Mouse (Mus musculus): Measurements from ENCODE around the gene Knl1. TPM values are rescaled to one million over a fixed set of nuclear protein-coding genes. Genes with fewer than 3 reads are reported as not detected.
"Not testable (repeated sequence)": the region's sequence is repeated elsewhere in the genome, so short reads cannot be mapped to it uniquely, and the experiment has no call there.

The Knl1 gene
- polyA plus RNA-seq (2011; ENCODE audit: insufficient read depth, insufficient read length, low replicate concordance, missing spikeins) = 14.8 and 21.4 TPM in 2 replicates

DNA sequence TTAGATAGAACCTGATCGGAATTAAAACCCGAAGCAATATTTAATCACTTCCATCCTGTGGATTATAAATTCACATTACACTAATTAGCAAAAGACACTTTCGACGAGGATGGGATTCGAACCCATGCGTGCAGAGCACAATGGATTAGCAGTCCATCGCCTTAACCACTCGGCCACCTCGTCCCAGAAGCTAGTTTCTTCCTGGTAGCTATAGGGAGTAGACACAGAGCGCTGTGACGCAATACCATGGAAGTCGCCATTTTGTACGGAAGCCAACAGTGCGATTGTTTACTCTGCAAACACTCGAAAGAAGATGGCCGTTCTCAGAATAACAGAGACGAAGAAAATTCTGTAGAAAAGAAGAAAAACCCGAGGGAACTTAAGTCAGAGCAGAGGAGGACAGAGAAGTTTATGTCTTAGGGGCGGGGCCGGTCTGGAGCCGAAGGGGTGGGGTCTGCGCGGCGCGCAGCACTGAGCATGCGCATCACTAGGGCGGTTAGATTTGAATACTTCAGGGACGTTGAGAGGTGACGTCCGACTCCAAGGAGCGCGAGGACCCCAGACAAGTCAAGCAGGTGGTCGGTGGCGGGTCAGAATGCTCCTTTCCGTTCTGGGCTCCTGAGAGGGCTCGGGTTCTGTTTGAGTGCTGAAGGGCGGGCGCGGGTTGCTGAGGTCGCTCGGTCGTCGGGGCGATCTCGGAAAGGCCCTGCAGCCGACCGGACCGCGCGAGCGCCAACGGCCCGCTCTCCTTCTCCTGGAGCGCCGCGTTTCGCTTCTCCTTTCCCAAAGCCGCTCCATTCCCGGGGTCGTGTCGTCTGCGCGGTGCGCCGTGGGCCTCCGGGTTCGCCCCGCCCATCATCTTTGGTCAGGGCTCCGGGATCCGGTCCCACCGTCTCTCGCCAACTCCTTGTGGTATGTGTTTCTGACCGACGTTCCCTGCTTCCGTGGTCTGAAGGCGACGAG, at the start of gene Knl1:
TSS of gene Knl1 (plus strand) at position 471 of the 963 bp plus-strand sequence.
- Histone ChIP-seq H3K4me3 (replicated peaks; ENCODE audit: control insufficient read depth, low read depth, low read length) (peak within 1 kb of the TSS; percentile 91), H3K27ac (ENCODE audit: control insufficient read depth, insufficient read depth, low read depth, low read length, poor library complexity) (peak within 1 kb of the TSS; percentile 78), H3K4me1 (ENCODE audit: control insufficient read depth, insufficient read depth, low read length) (no peaks in the 10 kb centered on the region; the same call in 1 of the 2 replicates)
- TF ChIP-seq CTCF (IDR thresholded peaks at IDR 0.05; ENCODE audit: control insufficient read depth, insufficient read depth, low read length) (no peak), POLR2A (IDR thresholded peaks at IDR 0.05; ENCODE audit: borderline replicate concordance, control insufficient read depth, low read depth, low read length) (peak; percentile 68; the same call in 1 of the 2 replicates)
- under 1% methylated on average over 77 of the region's 77 CpGs for WGBS

DNA sequence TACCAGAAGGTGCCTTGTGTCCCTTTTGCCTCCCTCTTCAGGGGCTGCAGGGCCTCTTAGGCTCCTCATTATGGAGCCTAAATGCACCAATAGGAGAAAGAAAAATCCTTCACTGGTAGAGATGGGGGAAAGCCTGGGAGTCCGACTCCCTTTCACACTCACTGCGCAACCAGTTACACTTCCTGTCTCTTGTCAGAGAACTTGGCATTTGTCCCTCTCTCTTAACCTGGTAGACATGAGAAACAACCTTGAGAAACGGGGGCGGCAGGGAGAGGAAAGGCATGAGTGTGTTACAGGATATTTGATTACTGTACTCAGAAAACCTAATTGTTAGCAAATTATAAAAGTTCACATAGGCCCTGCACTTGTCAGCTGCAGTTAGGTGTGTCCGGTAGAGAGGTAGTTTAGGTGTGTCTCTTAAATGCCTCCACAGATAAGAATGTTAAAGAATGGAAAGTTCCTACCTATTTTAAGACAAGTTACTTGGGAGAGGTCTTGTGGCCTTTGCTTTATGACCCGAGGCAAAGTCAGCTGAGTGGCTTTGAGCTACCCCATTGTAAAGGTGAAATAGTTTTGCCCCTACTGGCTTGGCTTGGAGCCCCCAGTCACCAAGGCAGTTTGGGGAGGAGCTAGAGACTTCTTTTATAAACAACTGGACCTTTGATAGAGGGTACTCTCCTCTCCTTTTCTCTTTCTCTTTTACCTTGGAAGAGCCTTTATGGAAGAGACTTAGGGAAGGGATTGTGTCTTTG, 48.6 kb upstream of the Knl1 start:
- Histone ChIP-seq H3K27ac (ENCODE audit: control insufficient read depth, insufficient read depth, low read depth, low read length, poor library complexity) (no peak overlapping the region), H3K4me1 (ENCODE audit: control insufficient read depth, insufficient read depth, low read length) (no peaks in the 10 kb centered on the region), H3K4me3 (replicated peaks; ENCODE audit: control insufficient read depth, low read depth, low read length) (no peak overlapping the region)
- TF ChIP-seq POLR2A (IDR thresholded peaks at IDR 0.05; ENCODE audit: borderline replicate concordance, control insufficient read depth, low read depth, low read length) (no peak), CTCF (IDR thresholded peaks at IDR 0.05; ENCODE audit: control insufficient read depth, insufficient read depth, low read length) (no peak)
- WGBS = 16% methylated on average over 6 of the region's 6 CpGs

DNA sequence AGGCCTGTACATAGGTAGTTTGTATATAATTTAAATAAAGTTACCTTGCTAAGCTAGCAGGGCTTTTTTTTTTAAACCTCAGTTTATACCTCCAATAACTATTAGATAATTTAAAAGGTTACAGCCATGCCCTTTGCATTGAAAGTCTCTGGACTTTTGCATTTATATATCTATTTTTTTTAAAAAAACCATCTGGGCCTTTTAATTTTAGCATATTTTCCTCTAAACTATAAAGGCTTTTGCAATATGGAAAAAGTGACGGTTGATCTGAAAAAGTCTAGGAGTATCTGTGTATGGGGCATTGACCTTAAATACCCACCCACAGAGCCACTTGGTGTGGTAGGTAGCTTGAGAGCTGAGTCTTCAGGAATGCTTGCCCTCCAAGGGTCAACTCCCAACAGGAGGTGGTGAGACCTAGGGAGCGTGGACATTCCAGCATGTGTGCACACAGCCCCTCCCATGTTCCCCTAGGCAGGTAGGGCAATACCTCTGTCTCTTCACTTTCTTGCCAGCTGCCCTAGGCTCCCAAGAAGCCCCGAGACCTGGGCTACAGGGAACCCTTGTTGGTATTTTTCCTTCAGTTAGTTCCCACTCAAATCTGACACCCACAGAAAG, 47.8 kb upstream of the Knl1 start:
- 83% methylated on average over 3 of the region's 3 CpGs for WGBS
- H3K4me1 ChIP-seq (ENCODE audit: control insufficient read depth, insufficient read depth, low read length) = no peaks in the 10 kb centered on the region
- TF ChIP-seq CTCF (IDR thresholded peaks at IDR 0.05; ENCODE audit: control insufficient read depth, insufficient read depth, low read length) (no peak), POLR2A (IDR thresholded peaks at IDR 0.05; ENCODE audit: borderline replicate concordance, control insufficient read depth, low read depth, low read length) (no peak)
- H3K4me3 ChIP-seq (replicated peaks; ENCODE audit: control insufficient read depth, low read depth, low read length) = no peak overlapping the region
- H3K27ac ChIP-seq (ENCODE audit: control insufficient read depth, insufficient read depth, low read depth, low read length, poor library complexity) = no peak overlapping the region

DNA sequence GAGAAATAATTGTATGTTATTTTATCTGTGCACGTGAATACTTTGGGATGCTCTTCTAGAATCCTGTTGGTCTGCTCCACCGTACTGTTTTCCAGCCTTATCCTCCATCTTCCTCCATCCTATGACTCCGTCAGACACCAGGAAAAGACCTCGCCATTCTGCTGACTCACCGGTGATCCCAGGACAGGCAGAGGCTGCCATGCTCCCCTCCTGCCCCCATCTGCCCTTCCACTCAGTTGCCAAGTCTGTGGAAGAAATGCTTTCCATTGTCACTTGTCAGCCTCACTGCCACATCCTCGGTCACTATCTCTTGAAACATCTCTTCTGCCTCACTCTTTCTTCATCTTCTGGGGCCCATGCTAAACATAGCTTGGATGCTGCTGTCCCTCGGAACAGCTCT, 40.0 kb upstream of the Knl1 start:
- Histone ChIP-seq H3K27ac (ENCODE audit: control insufficient read depth, insufficient read depth, low read depth, low read length, poor library complexity) (no peak overlapping the region), H3K4me3 (replicated peaks; ENCODE audit: control insufficient read depth, low read depth, low read length) (no peak overlapping the region), H3K4me1 (ENCODE audit: control insufficient read depth, insufficient read depth, low read length) (no peaks in the 10 kb centered on the region)
- WGBS = 77% methylated on average over 7 of the region's 7 CpGs
- no peak for TF ChIP-seq POLR2A (IDR thresholded peaks at IDR 0.05; ENCODE audit: borderline replicate concordance, control insufficient read depth, low read depth, low read length)
- TF ChIP-seq CTCF (IDR thresholded peaks at IDR 0.05; ENCODE audit: control insufficient read depth, insufficient read depth, low read length) = no peak

DNA sequence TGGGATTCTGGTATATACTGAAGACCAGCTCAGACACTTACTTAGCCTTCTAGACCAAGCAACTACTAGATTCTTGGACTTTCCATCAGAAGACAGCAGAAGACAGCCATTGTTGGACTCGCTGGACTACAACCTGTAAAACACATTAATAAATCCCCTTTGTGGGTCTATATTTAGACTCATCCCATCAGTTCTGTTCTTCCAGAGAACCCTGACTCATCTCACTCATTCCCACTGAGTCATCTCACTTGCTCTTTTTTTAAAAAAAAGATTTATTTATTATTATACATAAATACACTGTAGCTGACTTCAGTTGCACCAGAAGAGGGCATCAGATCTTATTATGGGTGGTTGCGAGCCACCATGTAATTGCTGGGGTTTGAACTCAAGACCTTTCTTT, 37.5 kb upstream of the Knl1 start:
- no peak for TF ChIP-seq POLR2A (IDR thresholded peaks at IDR 0.05; ENCODE audit: borderline replicate concordance, control insufficient read depth, low read depth, low read length)
- TF ChIP-seq CTCF (IDR thresholded peaks at IDR 0.05; ENCODE audit: control insufficient read depth, insufficient read depth, low read length) = no peak
- Histone ChIP-seq H3K4me3 (replicated peaks; ENCODE audit: control insufficient read depth, low read depth, low read length) (no peak overlapping the region), H3K27ac (ENCODE audit: control insufficient read depth, insufficient read depth, low read depth, low read length, poor library complexity) (no peak overlapping the region), H3K4me1 (ENCODE audit: control insufficient read depth, insufficient read depth, low read length) (no peaks in the 10 kb centered on the region)
- WGBS = 82% methylated on average over 2 of the region's 2 CpGs

DNA sequence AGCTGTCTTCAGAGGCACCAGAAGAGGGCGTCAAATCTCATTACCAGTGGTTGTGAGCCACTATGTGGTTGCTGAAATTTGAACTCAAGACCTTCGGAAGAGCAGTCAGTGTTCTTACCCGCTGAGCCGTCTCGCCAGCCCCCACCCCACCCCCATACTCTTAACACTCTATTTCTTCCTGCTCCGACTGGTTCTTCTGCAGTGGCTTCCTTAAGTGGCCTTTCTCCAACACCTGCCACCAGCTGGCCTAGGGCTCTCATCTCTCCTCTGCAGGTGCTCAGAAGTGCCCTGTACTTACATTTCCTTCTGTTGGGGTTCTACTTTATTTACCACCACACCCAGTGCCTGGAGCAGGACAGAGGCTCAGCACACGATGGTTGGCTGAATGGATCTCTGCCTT, 31.9 kb upstream of the Knl1 start:
- 32% methylated on average over 7 of the region's 7 CpGs for WGBS
- peaks cover 1% of the 10 kb centered on the region; the same call in 1 of the 2 replicates for H3K4me1 ChIP-seq (ENCODE audit: control insufficient read depth, insufficient read depth, low read length)
- H3K4me3 ChIP-seq (replicated peaks; ENCODE audit: control insufficient read depth, low read depth, low read length) = no peak overlapping the region
- no peak for TF ChIP-seq POLR2A (IDR thresholded peaks at IDR 0.05; ENCODE audit: borderline replicate concordance, control insufficient read depth, low read depth, low read length)
- TF ChIP-seq CTCF (IDR thresholded peaks at IDR 0.05; ENCODE audit: control insufficient read depth, insufficient read depth, low read length) = no peak
- peak overlapping the region; percentile 7; the same call in 1 of the 2 replicates for H3K27ac ChIP-seq (ENCODE audit: control insufficient read depth, insufficient read depth, low read depth, low read length, poor library complexity)

DNA sequence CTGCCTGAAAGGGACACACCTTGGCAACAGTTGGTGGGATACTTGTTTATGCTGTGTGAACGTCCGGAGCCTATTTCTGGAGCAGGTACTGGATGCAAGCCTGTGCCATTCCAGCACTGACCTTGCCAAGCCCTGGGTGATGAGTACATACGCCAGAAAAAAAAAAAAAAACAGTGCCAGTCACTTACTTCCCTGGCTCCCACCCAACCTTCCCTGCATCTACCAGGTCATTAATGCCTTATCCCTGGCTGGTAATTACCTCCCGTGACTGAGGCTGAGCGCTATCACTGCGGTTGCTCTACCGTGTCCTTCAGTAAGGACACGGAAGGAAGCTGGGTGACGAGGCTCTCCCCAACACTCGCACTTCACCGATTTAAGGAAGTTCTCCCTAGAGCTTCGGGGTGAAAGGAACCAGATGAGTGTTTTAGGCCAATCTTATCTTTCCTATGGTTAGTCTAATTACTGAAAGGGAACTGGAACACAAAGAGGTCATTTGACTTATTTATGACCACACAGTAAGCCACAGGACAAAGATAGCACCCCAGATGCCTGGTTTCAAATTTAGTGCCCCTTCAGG, 31.2 kb upstream of the Knl1 start:
- Histone ChIP-seq H3K4me3 (replicated peaks; ENCODE audit: control insufficient read depth, low read depth, low read length) (no peak overlapping the region), H3K4me1 (ENCODE audit: control insufficient read depth, insufficient read depth, low read length) (peaks cover 1% of the 10 kb centered on the region; the same call in 1 of the 2 replicates), H3K27ac (ENCODE audit: control insufficient read depth, insufficient read depth, low read depth, low read length, poor library complexity) (peak overlapping the region; percentile 7; the same call in 1 of the 2 replicates)
- no peak for TF ChIP-seq POLR2A (IDR thresholded peaks at IDR 0.05; ENCODE audit: borderline replicate concordance, control insufficient read depth, low read depth, low read length)
- no peak for TF ChIP-seq CTCF (IDR thresholded peaks at IDR 0.05; ENCODE audit: control insufficient read depth, insufficient read depth, low read length)
- WGBS = 6% methylated on average over 12 of the region's 12 CpGs

DNA sequence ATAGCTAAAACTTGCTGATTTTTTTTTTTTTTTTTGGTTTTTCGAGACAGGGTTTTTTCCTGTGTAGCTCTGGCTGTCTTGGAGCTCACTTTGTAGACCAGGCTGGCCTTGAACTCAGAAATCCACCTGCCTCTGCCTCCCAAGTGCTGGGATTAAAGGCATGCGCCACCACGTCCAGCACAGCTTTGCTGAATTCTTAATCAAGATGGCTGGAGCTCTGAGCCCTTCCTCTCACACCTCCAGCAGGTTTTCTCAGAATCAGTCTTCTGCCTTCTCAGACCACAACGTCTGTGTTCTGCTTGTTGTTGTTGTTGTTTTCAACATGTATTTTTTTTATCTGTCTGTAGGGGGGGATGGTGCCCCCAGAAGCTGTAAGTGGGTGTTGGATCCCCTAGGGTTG, 30.6 kb upstream of the Knl1 start:
- WGBS = 35% methylated on average over 4 of the region's 4 CpGs
- not testable (repeated sequence) for H3K27ac ChIP-seq (ENCODE audit: control insufficient read depth, insufficient read depth, low read depth, low read length, poor library complexity); H3K4me1 ChIP-seq (ENCODE audit: control insufficient read depth, insufficient read depth, low read length); H3K4me3 ChIP-seq (replicated peaks; ENCODE audit: control insufficient read depth, low read depth, low read length)

Measured in bone marrow, adult 2 months (tissue).